16 mouse cellular contexts compared by ENCODE assay signal in the genomic region with DNA sequence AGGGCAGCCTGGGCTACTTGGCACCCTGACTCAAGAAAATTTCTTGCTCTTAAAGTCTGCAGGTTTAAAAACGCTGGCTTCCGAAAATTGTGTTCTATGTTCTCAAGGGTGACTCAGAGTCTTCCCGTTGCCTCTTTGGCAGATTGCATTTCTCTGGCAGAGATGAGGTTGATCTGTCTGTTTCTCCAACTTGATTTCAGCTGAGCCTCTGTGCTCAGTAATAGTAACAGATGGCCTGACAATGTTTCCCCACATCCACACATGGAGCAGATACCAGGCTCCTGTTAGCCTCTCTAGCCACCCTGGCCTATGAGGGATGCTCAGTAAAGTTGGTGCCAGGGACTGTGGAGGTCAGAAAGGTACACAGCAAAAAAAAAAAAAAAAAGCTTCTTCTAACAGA. TPM values are rescaled to one million over a fixed set of nuclear protein-coding genes. Genes with fewer than 3 reads are reported as not detected.
A peak's percentile ranks its signal among the peaks of the same experiment; 100 is the strongest.
DNase-seq lines count a peak whose midpoint lies in the region; ATAC-seq and TF ChIP-seq lines count a peak whose summit lies in the region.
"Had no signal": no experiment of that assay in that cellular context is flagged by ENCODE, and none has a peak within 500 bp of the region (broad histone marks: within the 10 kb centered on the region; RNA-seq: fewer than 3 reads in every experiment).

No protein-coding gene starts in this region.

- no peak overlapping the region for H3K4me2 ChIP-seq in midbrain, postnatal 0 days (ENCODE audit: low read depth, low read length, poor library complexity, severe bottlenecking)
- H3K4me2 ChIP-seq: forebrain, embryonic 12.5 days; liver, embryonic 13.5 days; midbrain, embryonic 13.5 days had no signal

- H3K4me1 ChIP-seq in midbrain, postnatal 0 days (ENCODE audit: insufficient read depth, low read length), result no peaks in the 10 kb centered on the region
- H3K4me1 ChIP-seq: embryonic facial prominence, embryonic 10.5 days; forebrain, embryonic 12.5 days; midbrain, embryonic 13.5 days had no signal

- H3K27me3 ChIP-seq in midbrain, postnatal 0 days (ENCODE audit: insufficient read depth, low read length), result no peaks in the 10 kb centered on the region
- H3K27me3 ChIP-seq: CH12.LX; forebrain, embryonic 12.5 days; liver, embryonic 13.5 days; midbrain, embryonic 13.5 days had no signal

- H3K36me3 ChIP-seq in midbrain, postnatal 0 days (ENCODE audit: insufficient read depth, low read length), result no peaks in the 10 kb centered on the region
- H3K36me3 ChIP-seq: forebrain, embryonic 12.5 days had no signal

- WGBS in midbrain, postnatal 0 days, result 91% methylated on average over 3 of the region's 3 CpGs

- TF ChIP-seq CTCF in midbrain, postnatal 0 days (IDR thresholded peaks at IDR 0.05), result no peak

- intact Hi-C loops in left cerebral cortex, postnatal 25 days (cut with DNase I), result no loop called here
- intact Hi-C loops in heart, postnatal 36 days (cut with DNase I), result no loop called here

- ATAC-seq in midbrain, postnatal 0 days (ENCODE audit: low FRiP score), result no peak
- ATAC-seq: midbrain, embryonic 13.5 days had no signal

- H3K9ac ChIP-seq in midbrain, postnatal 0 days (replicated peaks; ENCODE audit: low read length, poor library complexity, severe bottlenecking), result no peak overlapping the region
- H3K9ac ChIP-seq: forebrain, embryonic 12.5 days; liver, embryonic 13.5 days; midbrain, embryonic 13.5 days had no signal

- no peak overlapping the region for H3K4me3 ChIP-seq in midbrain, postnatal 0 days (ENCODE audit: low read depth, low read length)
- H3K4me3 ChIP-seq: embryonic facial prominence, embryonic 10.5 days; forebrain, embryonic 12.5 days; liver, embryonic 13.5 days; midbrain, embryonic 13.5 days had no signal

- no peak overlapping the region for H3K27ac ChIP-seq in midbrain, postnatal 0 days (ENCODE audit: low read depth, low read length)
- H3K27ac ChIP-seq: embryonic facial prominence, embryonic 10.5 days; forebrain, embryonic 12.5 days; liver, embryonic 13.5 days; midbrain, embryonic 13.5 days had no signal

- DNase-seq in right cerebral cortex, adult 18-20 months, result peak; percentile 51
- no peak for DNase-seq in right cerebral cortex, postnatal 4 days
- DNase-seq in cerebellum, adult 11-12 months, result peak; percentile 79
- peak; percentile 58 for DNase-seq in layer of hippocampus, adult 11-12 months (ENCODE audit: low spot score)
- DNase-seq in left cerebral cortex, postnatal 25 days (ENCODE audit: low spot score in 2 of 2), result peak; percentile 28 to 86
- DNase-seq in heart, postnatal 36 days, result no peak
- no peak for DNase-seq in heart, adult 11 months
- DNase-seq in midbrain, postnatal 0 days (ENCODE audit: low spot score), result no peak
- DNase-seq: heart, postnatal 4 days; kidney, adult 11 months; liver, embryonic 13.5 days; lung, postnatal 36 days had no signal

- H3K9me3 ChIP-seq in midbrain, postnatal 0 days (ENCODE audit: low read length), result no peaks in the 10 kb centered on the region
- H3K9me3 ChIP-seq: embryonic facial prominence, embryonic 10.5 days; forebrain, embryonic 12.5 days; liver, embryonic 13.5 days; midbrain, embryonic 13.5 days had no signal

RNA-seq across cellular contexts. Expression of a gene that starts 15.6 kb away (rescaled TPM):
- 10 to 100 TPM; 17.8 to 22.9 TPM for total RNA-seq in left cerebral cortex, postnatal 25 days (2021)
- 10 to 100 TPM; 17.1 to 17.9 TPM for total RNA-seq in heart, postnatal 36 days (2021)
- total RNA-seq in midbrain, postnatal 0 days (2014; rRNA removed), result 18.0 and 19.9 TPM in 2 replicates
- polyA plus RNA-seq in midbrain, postnatal 0 days (2015; fragmentation: Nextera tagmentation; extraction: Ambion mirVana), result 3.9 and 4.5 TPM in 2 replicates

RNA-seq across cellular contexts. Expression of a gene that starts 33.9 kb away (rescaled TPM):
- 10 to 100 TPM; 50.7 to 54.5 TPM for total RNA-seq in left cerebral cortex, postnatal 25 days (2021)
- 10 to 100 TPM; 56.8 to 57.4 TPM for total RNA-seq in heart, postnatal 36 days (2021)
- total RNA-seq in midbrain, postnatal 0 days (2014; rRNA removed), result 112 and 140 TPM in 2 replicates
- 210 and 216 TPM in 2 replicates for polyA plus RNA-seq in midbrain, postnatal 0 days (2015; fragmentation: Nextera tagmentation; extraction: Ambion mirVana)

RNA-seq across cellular contexts. Expression of a gene that starts 37.3 kb away (rescaled TPM):
- total RNA-seq in left cerebral cortex, postnatal 25 days (2021), result 10 to 100 TPM; 32.3 to 35.8 TPM
- total RNA-seq in heart, postnatal 36 days (2021), result 10 to 100 TPM; 54.3 to 54.6 TPM
- total RNA-seq in midbrain, postnatal 0 days (2014; rRNA removed), result 109 and 112 TPM in 2 replicates
- polyA plus RNA-seq in midbrain, postnatal 0 days (2015; fragmentation: Nextera tagmentation; extraction: Ambion mirVana), result 44.1 and 45.9 TPM in 2 replicates

RNA-seq across cellular contexts. Expression of a gene that starts 37.8 kb away (rescaled TPM):
- total RNA-seq in left cerebral cortex, postnatal 25 days (2021), result 10 to 100 TPM; 46.9 to 48.3 TPM
- total RNA-seq in heart, postnatal 36 days (2021), result 10 to 100 TPM; 22.6 to 23.7 TPM
- 18.1 and 21.0 TPM in 2 replicates for total RNA-seq in midbrain, postnatal 0 days (2014; rRNA removed)
- 49.7 and 59.9 TPM in 2 replicates for polyA plus RNA-seq in midbrain, postnatal 0 days (2015; fragmentation: Nextera tagmentation; extraction: Ambion mirVana)

RNA-seq across cellular contexts. Expression of a gene that starts 51.4 kb away (rescaled TPM):
- 100 to 1,000 TPM; 196 to 198 TPM for total RNA-seq in left cerebral cortex, postnatal 25 days (2021)
- total RNA-seq in heart, postnatal 36 days (2021), result 100 to 1,000 TPM; 135 to 140 TPM
- total RNA-seq in midbrain, postnatal 0 days (2014; rRNA removed), result 72.8 and 73.8 TPM in 2 replicates
- polyA plus RNA-seq in midbrain, postnatal 0 days (2015; fragmentation: Nextera tagmentation; extraction: Ambion mirVana), result 8.3 and 8.7 TPM in 2 replicates

Comparison
In these comparisons a context has a peak if more than half of its experiments do, and no peak if none do; other contexts are left out.
1. DNase-seq: peak in right cerebral cortex, adult 18-20 months (single experiment), cerebellum, adult 11-12 months (single experiment), layer of hippocampus, adult 11-12 months (single experiment) and left cerebral cortex, postnatal 25 days (2 of 2); none in right cerebral cortex, postnatal 4 days (single experiment), heart, postnatal 36 days (0 of 2), heart, adult 11 months (single experiment) and midbrain, postnatal 0 days (single experiment).